Mouse (Mus musculus): ENCODE results near the gene Vps52.
"Not testable (repeated sequence)": the region's sequence is repeated elsewhere in the genome, so short reads cannot be mapped to it uniquely, and the experiment has no call there.

The Vps52 gene

DNA sequence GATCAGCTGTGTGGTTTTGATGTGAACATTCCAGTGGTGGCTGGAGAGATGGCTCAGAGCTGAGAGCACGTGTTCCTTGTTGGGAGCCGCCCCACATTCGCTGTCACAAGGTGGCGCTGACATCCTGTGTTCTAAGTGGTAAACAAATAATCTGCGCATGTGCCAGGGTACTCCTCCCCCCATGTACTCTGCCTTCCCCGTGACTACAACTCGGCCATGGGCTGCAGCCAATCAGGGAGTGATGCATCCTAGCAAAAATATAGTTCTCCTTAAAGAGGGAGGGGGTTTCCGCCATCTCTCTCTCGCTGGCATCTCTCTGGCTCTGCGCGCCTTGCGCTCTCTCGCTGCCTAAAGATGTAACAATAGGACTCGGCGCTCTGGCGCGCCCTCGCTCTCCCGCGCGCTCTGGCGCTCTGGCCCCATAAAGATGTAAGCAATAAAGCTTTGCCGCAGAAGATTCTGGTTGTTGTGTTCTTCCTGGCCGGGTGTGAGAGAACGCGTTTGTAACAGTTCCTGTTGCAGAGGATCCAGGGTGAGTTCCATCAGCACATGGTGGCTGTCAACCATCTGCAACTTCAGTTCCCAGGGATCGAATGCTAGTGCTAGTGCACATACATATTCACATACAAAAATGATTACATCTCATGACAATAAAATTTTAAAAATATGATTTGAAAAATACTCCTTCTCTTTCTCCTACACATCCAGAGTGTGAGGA is 25.7 kb downstream of the Vps52 start:
- ChIA-PET CTCF (interaction anchor here (0.5 to 3.2 kb wide), 23 partner anchors 9 to 1488 kb away, joined by 3 to 29 read pairs (median 6); partner anchors contain the start of genes Rps18 (in 1 of the 4), Rxrb (in 1 of the 4), Slc39a7 (in 1 of the 4) and Vps52 (in 1 of the 4)), POLR2A (interaction anchor here in 3 of 4 experiments (0.6 to 7.4 kb wide), 29 partner anchors 9 to 168 kb away, joined by 3 to 39 read pairs (median 5); partner anchors contain the start of genes Ndufa7 (in 3 of the 3), Rps28 (in 3 of the 3), Rxrb (in 3 of the 3) and Slc39a7 (in 3 of the 3))

DNA sequence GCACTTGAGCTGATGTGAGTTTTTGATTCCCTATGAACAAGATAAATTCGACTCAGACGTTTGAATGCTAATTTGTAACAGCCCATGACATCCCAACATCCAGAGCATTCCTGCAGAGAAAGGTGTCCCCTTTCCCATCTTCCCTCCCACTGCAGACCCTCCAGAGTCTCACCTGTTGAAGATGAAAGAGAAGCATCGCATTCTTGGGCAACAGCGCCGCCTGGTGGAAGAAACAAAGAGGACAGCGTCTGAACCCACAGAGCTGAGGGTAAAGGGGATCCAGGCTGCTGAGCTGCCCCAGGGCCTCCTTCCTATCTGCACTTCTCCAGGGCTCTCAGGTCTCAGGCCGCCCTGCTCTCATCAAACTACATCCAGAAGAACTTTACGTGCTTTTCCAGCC is 26.5 kb downstream of the Vps52 start:
- POLR2A ChIA-PET: interaction anchor here in 3 of 4 experiments (0.6 to 7.4 kb wide), 16 partner anchors 9 to 1438 kb away, joined by 3 to 39 read pairs (median 4); partner anchors contain the start of genes H2-K1 (in 2 of the 3), Rps18 (in 2 of the 3), Vps52 (in 2 of the 3) and B3galt4 (in 1 of the 3)
- CTCF ChIA-PET: interaction anchor here (0.6 to 3.2 kb wide), 30 partner anchors 9 to 1438 kb away, joined by 3 to 29 read pairs (median 5); partner anchors contain the start of genes Pfdn6 (in 1 of the 4), Rxrb (in 1 of the 4), Slc39a7 (in 1 of the 4) and Wdr46 (in 1 of the 4)

DNA sequence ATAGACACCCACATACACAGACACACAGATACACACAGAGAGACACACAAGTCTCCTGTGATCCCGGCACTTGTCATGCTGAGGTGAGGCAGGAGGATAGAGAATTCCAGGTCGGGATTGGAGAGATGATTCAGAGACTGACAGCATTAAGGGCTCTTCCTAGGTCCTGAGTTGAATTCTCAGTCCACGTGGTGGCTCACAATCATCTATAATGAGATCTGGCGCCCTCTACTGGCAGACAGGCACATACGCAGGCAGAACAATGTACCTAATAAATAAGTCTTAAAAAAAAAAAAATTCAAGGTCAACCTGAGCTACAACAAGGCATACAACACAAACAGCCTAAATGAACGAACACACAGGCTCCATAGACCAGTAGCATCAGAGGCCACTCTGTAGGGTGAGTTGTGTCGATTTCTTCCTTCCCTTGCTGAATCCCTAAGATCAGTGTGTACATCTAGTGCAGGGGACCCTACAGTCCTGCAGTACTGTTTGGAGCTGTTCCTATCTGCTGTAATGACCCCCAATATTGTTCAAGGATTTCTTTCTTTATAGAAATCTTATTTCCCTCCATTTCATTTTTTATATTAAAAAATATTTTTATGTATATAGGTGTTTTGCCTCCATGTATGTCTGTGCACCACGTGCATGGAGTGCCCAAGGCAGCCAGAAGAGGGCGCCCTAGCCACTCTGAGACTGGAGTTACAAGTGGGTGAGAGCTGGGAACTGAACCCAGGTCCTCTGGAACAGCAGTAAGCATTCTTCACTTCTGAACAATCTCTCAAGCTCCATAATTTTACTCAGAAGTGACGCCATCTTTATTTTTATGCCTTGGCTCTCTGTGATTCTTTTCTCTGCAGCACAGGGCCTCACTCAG is 36.4 kb downstream of the Vps52 start:
- ChIA-PET POLR2A (interaction anchor here in 3 of 4 experiments (0.6 to 2.0 kb wide), 19 partner anchors 8 to 392 kb away, joined by 3 to 7 read pairs (median 4); partner anchors contain the start of genes B3galt4 (in 2 of the 3), Rps18 (in 2 of the 3), Rxrb (in 2 of the 3) and Slc39a7 (in 2 of the 3)), CTCF (interaction anchor here (0.6 to 3.5 kb wide), 39 partner anchors 8 to 874 kb away, joined by 3 to 23 read pairs (median 4); partner anchors contain the start of genes Cd320 (in 1 of the 4), H2-K1 (in 1 of the 4), Rps18 (in 1 of the 4) and Rxrb (in 1 of the 4))

DNA sequence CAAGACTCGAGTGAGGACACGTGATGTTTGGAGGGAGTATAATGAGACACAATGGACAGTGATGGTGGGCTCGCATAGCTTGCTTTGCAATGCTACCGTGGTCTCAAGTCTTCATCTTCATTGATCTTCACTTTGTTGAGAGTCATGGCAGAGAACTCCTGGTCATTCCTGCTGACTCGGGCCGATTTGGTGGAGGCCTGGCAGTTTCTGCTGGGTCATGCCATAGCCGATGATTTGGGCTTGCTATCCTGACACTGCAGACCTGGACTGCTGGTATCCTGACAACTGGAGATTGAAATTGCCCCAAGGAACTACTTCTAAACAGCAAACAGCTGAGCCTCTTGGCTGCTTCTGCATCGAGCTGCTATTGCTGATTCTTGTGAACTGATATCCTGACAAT is 39.3 kb downstream of the Vps52 start:
- CTCF ChIA-PET: interaction anchor here in 3 of 4 experiments (0.6 to 1.5 kb wide), 4 partner anchors 22 to 1274 kb away, joined by 3 to 7 read pairs (median 4); no protein-coding TSS in a partner anchor

DNA sequence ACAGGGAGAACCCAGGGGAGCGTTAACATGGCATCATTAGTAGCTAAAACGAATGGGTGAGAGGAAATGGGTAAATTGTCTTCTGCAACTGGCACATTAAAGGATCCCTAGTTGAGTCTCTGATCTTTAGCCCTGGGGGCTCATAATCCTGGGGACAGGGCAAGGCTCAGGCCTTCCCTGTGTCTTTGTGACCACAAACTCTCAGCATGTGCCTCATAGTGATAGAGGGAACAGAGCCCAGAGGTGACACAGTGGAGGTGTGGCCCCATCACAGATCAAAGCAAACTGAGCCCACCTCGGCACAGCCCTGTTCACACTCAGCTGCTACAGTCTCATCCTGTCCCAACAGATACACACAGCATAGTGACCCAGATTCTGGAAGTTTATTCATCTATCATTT is 40.0 kb downstream of the Vps52 start:
- POLR2A ChIA-PET: interaction anchor here in 3 of 4 experiments (0.6 to 1.4 kb wide), 6 partner anchors 16 to 1272 kb away, joined by 3 to 4 read pairs (median 3); no protein-coding TSS in a partner anchor
- CTCF ChIA-PET: interaction anchor here in 2 of 4 experiments (1.4 to 1.9 kb wide), 2 partner anchors 27 to 1271 kb away, joined by 3 to 10 read pairs; no protein-coding TSS in a partner anchor

More for the DNA sequence above, 39.3 kb downstream of the Vps52 start:
- POLR2A ChIA-PET: interaction anchor here in 2 of 4 experiments (0.6 to 1.3 kb wide), 3 partner anchors 32 to 1273 kb away, joined by 3 to 4 read pairs (median 3); no protein-coding TSS in a partner anchor

DNA sequence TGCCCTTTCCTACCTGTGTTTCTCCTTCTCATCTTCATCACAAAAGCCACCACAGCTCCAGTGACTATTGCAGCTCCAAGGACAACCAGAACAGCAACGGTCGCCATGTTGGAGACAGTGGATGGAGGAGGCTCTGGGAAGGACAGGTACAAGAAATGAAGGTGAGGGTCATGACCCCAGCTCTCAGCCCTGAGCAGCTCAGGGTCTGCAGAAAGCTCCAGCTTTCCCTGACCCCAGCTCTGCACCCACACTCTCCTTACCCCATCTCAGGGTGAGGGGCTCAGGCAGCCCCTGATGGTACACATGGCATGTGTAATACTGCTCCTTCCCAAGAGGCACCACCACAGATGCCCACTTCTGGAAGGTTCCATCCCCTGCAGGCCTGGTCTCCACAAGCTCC is 41.4 kb downstream of the Vps52 start:
- ChIA-PET POLR2A (interaction anchor here in 2 of 4 experiments (0.6 to 1.1 kb wide), 2 partner anchors 109 to 122 kb away, joined by 3 read pairs; partner anchors contain the start of gene H2-DMa (in 1 of the 2)), CTCF (interaction anchor here (1.0 to 1.9 kb wide), 5 partner anchors 15 to 1269 kb away, joined by 3 to 10 read pairs (median 3); no protein-coding TSS in a partner anchor)

DNA sequence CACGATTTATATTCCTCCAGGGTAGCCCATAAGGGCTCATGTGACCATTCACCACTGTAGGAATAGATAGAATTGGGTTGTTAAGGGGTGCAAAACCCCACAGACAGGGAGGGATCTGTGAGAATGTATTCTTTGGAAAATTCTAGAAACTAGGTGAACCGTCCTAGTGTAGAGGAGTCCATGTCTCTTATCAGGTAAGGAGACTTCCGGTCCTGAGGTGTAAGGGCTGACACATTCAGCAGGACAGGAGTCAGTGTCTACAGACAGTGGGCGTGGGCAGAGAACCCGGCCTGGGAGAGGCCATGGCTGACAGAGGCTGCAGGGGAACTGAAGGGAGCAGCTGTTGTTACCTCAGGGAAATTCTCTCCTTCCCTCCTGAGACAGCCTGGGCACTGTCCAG is 43.1 kb downstream of the Vps52 start:
- CTCF ChIA-PET: not testable (repeated sequence)
- POLR2A ChIA-PET: interaction anchor here in 1 of 4 experiments (1.2 kb wide), 1 partner anchor 56 kb away, joined by 3 read pairs; no protein-coding TSS in a partner anchor

DNA sequence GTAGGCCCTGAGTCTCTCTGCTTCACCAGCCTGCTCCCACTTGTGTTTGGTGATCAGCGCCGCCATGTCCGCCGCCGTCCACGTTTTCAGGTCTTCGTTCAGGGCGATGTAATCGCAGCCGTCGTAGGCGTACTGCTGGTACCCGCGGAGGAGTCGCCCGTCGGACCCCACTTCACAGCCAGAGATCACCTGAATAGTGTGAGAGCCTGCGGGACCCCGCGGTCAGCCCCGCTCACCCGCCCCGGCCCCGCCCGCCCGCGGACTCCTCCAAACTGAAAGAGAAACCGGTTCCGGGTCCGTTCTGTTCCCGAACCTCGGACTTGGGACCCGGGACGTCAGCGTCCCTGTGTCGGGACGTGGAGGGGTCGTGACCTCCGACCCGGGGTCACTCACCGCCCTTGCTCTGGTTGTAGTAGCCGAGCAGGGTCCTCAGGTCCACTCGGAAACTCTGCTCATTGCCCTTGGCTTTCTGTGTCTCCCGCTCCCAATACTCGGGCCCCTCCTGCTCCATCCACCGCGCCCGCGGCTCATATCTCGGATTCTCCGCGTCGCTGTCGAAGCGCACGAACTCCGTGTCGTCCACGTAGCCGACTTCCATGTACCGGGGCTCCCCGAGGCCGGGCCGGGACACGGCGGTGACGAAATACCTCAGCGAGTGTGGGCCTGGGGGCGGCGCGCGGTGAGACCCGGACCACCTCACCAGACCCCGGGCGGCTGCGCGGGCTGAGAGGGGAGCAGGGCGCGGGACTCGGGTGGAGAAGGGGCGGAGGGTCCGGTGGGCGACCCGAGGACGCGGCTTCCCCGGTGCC is 43.9 kb downstream of the Vps52 start:
- ChIA-PET POLR2A (interaction anchor here (0.6 to 1.6 kb wide), 11 partner anchors 12 to 239 kb away, joined by 3 to 11 read pairs (median 5); partner anchors contain the start of genes B3galt4 (in 1 of the 4), Daxx (in 1 of the 4), H2-Ke6 (in 1 of the 4) and Rab11b (in 1 of the 4)), CTCF (interaction anchor here in 2 of 4 experiments (1.0 kb wide), 2 partner anchors 7 to 1296 kb away, joined by 3 read pairs; no protein-coding TSS in a partner anchor)

DNA sequence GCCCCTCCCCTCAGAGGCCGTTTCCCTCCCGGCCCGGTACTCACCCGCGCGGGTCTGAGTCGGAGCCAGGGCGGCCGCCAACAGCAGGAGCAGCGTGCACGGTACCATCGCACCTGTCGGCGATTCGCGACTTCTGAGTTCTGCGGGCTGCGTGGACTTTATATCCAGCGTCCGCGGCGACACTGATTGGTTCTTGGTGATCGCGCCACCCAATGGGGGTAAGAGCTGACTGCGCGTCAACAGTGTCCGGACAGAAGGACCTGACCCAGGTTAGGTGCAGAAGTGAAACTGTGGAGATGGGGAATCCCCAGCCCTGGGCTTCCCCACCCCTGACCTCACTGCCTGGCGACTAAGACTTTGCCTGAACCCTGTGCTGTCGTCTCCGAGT is 44.5 kb downstream of the Vps52 start, which contains the start of gene H2-K1:
TSS of gene H2-K1 (minus strand) at position 198 of the 388 bp plus-strand sequence.
- ChIA-PET CTCF (interaction anchor here in 2 of 4 experiments (1.0 kb wide), 2 partner anchors 8 to 1296 kb away, joined by 3 read pairs; no protein-coding TSS in a partner anchor), POLR2A (interaction anchor here (0.6 to 1.6 kb wide), 20 partner anchors 11 to 240 kb away, joined by 3 to 11 read pairs (median 4); partner anchors contain the start of genes Ring1 (in 2 of the 4), B3galt4 (in 1 of the 4), Col11a2 (in 1 of the 4) and Daxx (in 1 of the 4))

DNA sequence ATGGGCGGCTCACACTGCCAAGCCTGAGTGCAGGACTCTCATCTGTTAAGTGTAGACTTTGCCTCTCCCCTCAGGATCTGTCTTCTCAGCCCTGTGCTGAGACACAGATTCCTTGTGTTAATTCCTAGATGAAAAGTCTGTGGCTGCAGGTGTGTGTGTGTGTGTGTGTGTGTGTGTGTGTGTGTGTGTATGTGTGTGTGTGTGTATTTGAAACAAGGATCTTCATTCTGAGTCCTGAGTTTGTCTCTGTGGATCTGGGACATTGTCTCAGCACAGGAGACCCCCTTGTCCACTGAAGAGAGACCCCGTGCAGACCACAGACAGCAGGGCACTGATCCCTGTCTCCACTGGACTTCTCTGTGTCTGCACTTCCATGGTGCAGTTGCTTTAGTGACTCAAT is 45.2 kb downstream of the Vps52 start:
- POLR2A ChIA-PET: interaction anchor here in 3 of 4 experiments (0.6 to 1.6 kb wide), 18 partner anchors 11 to 240 kb away, joined by 3 to 11 read pairs (median 4); partner anchors contain the start of genes Ring1 (in 2 of the 3), B3galt4 (in 1 of the 3), Col11a2 (in 1 of the 3) and Daxx (in 1 of the 3)
- CTCF ChIA-PET: interaction anchor here in 2 of 4 experiments (1.0 kb wide), 2 partner anchors 9 to 1295 kb away, joined by 3 read pairs; no protein-coding TSS in a partner anchor

DNA sequence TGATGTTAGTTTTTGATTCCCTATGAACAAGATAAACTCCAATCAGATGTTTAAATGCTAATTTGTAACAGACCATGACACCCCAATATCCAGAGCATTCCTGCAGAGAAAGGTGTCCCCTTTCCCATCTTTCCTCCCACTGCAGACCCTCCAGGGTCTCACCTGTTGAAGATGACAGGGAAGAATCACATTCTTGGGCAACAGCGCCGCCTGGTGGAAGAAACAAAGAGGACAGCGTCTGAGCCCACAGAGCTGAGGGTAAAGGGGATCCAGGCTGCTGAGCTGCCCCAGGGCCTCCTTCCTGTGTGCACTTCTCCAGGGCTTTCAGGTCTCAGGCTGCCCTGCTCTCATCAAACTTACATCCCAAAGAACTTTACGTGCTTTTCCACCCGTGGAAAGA is 47.8 kb downstream of the Vps52 start:
- ChIA-PET CTCF (interaction anchor here (0.6 to 2.5 kb wide), 35 partner anchors 9 to 1462 kb away, joined by 3 to 21 read pairs (median 4); partner anchors contain the start of genes Rps18 (in 3 of the 4), Vps52 (in 2 of the 4) and B3galt4 (in 1 of the 4)), POLR2A (interaction anchor here (0.6 to 2.4 kb wide), 13 partner anchors 11 to 1292 kb away, joined by 3 to 6 read pairs (median 3); partner anchors contain the start of genes Rps18 (in 2 of the 4), Vps52 (in 2 of the 4), Tapbp (in 1 of the 4) and Zbtb22 (in 1 of the 4))

DNA sequence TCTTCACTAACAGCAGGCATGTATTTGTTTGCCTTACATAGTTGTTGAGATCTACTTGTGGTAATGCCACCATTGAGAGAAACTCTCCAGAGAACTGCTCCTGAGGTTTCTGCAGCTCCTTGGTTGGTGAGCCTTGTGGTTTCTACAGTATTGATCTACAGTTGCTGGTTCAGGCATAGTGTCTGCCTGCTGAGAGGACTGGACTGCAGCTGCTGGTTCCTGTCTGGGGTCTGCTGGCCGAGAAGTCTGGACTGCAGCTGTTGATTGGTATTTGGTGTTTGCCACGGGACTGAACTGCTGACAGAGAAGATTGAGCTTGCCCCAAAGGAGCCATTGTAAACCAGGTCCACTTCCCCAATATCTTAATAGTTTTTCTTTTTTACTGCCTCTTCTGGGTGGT is 51.0 kb downstream of the Vps52 start:
- ChIA-PET CTCF (interaction anchor here in 2 of 4 experiments (0.6 to 1.2 kb wide), 3 partner anchors 168 to 1287 kb away, joined by 3 to 21 read pairs (median 3); no protein-coding TSS in a partner anchor), POLR2A (interaction anchor here in 1 of 4 experiments (0.8 kb wide), 1 partner anchor 15 kb away, joined by 3 read pairs; no protein-coding TSS in a partner anchor)

DNA sequence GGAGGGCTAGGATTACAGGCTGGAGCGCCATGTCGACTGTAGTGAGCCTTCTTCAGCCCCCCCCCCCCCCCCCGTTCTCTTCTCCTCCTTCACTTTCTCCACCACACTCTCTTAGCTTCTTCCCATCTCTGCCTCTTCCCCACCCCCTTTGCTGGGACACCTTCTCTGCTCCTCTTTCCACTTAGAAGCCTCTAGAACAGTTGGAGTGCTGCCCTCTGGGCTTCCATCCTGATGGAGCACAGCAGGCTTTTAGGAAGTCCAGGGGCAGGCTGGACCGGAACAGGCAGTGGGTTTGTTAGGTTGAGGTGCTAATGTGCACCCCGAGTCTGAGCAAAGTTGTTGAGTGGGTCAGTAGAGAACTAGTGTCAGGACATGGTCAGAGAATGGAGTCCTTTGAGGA is 54.5 kb downstream of the Vps52 start:
- ChIA-PET CTCF (interaction anchor here in 3 of 4 experiments (0.6 to 1.2 kb wide), 4 partner anchors 11 to 425 kb away, joined by 3 to 4 read pairs (median 4); no protein-coding TSS in a partner anchor), POLR2A (interaction anchor here in 3 of 4 experiments (0.6 to 2.0 kb wide), 5 partner anchors 19 to 224 kb away, joined by 3 to 5 read pairs (median 4); partner anchors contain the start of genes Rps18 (in 2 of the 3) and Vps52 (in 2 of the 3))

DNA sequence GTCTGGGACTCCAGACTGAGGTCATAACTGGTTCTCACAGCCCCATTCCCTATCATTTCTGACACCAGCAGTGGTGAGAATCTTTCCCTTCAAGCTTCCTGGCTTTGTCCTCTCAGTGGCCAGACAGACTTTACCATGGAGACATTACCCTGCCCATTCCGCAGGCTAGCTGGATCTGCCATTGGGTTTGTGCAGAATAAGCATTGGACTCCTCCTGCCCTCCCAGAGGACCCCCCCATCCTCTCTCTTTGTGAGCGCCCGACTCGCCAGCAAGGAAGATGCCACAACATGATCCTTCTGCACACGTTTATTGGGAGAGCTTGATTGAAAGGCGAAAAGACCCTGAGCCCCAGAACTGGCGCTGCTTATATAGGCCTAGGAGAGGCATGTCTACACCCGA is 57.8 kb downstream of the Vps52 start:
- ChIA-PET CTCF (no interaction called here), POLR2A (interaction anchor here in 1 of 4 experiments (0.6 kb wide), 1 partner anchor 51 kb away, joined by 3 read pairs; no protein-coding TSS in a partner anchor)

Data from embryonic stem cell, embryonic (primary cell).